ENCODE assay signal across 8 mouse cellular contexts in genomic region chr5:150839688-150840541, GRCm38 (mm10).
DNase-seq lines count a peak whose midpoint lies in the region; ATAC-seq lines count a peak whose summit lies in the region.

No protein-coding gene starts in this region.

- H3K4me1 ChIP-seq in intestine, embryonic 14.5 days (replicated peaks; ENCODE audit: control insufficient read depth, insufficient read depth, low read length) = peaks cover 12% of the 10 kb centered on the region
- H3K4me1 ChIP-seq in liver, embryonic 15.5 days (replicated peaks) = peaks cover 6% of the 10 kb centered on the region; the same call in 1 of the 2 replicates
- H3K4me1 ChIP-seq in neural tube, embryonic 12.5 days = peaks cover 10% of the 10 kb centered on the region; the same call in 1 of the 2 replicates

- no peaks in the 10 kb centered on the region for H3K27me3 ChIP-seq in intestine, embryonic 14.5 days (replicated peaks; ENCODE audit: control insufficient read depth, insufficient read depth, low read length)
- no peaks in the 10 kb centered on the region for H3K27me3 ChIP-seq in liver, embryonic 15.5 days
- no peaks in the 10 kb centered on the region for H3K27me3 ChIP-seq in neural tube, embryonic 12.5 days (replicated peaks)

- 36% methylated on average over 11 of the region's 11 CpGs for WGBS in intestine, embryonic 14.5 days
- 22% methylated on average over 11 of the region's 11 CpGs for WGBS in liver, embryonic 15.5 days (ENCODE audit: insufficient replicate concordance)
- 50% methylated on average over 11 of the region's 11 CpGs for WGBS in neural tube, embryonic 12.5 days

- H3K9ac ChIP-seq in intestine, embryonic 14.5 days (ENCODE audit: low read length) = no peak overlapping the region
- H3K9ac ChIP-seq in liver, embryonic 15.5 days = no peak overlapping the region
- H3K9ac ChIP-seq in neural tube, embryonic 12.5 days = no peak overlapping the region

- H3K9me3 ChIP-seq in intestine, embryonic 14.5 days (ENCODE audit: control insufficient read depth, low read length) = no peaks in the 10 kb centered on the region
- H3K9me3 ChIP-seq in liver, embryonic 15.5 days (replicated peaks) = no peaks in the 10 kb centered on the region
- peaks cover 6% of the 10 kb centered on the region; the same call in 1 of the 2 replicates for H3K9me3 ChIP-seq in neural tube, embryonic 12.5 days

- H3K4me3 ChIP-seq in intestine, embryonic 14.5 days (ENCODE audit: low read depth, low read length) = no peak overlapping the region
- no peak overlapping the region for H3K4me3 ChIP-seq in liver, embryonic 15.5 days (replicated peaks)
- H3K4me3 ChIP-seq in neural tube, embryonic 12.5 days = no peak overlapping the region

- no peaks in the 10 kb centered on the region for H3K36me3 ChIP-seq in intestine, embryonic 14.5 days (ENCODE audit: control insufficient read depth, insufficient read depth, low read length)
- no peaks in the 10 kb centered on the region for H3K36me3 ChIP-seq in liver, embryonic 15.5 days (replicated peaks)
- no peaks in the 10 kb centered on the region for H3K36me3 ChIP-seq in neural tube, embryonic 12.5 days

- peak; percentile 12 for DNase-seq in urinary bladder, postnatal 14 days (ENCODE audit: low spot score)
- DNase-seq in urinary bladder, adult 2 months (ENCODE audit: low spot score) = no peak
- DNase-seq in intestine, embryonic 14.5 days (ENCODE audit: low spot score) = peak; percentile 56
- DNase-seq in testis, postnatal 14 days (ENCODE audit: low spot score) = no peak

- H3K27ac ChIP-seq in intestine, embryonic 14.5 days (ENCODE audit: low read depth) = peak overlapping the region; percentile 55
- no peak overlapping the region for H3K27ac ChIP-seq in liver, embryonic 15.5 days (replicated peaks)
- no peak overlapping the region for H3K27ac ChIP-seq in neural tube, embryonic 12.5 days

- peak; percentile 84 for ATAC-seq in granulocyte monocyte progenitor cell, adult 5-6 weeks (replicated peaks; ENCODE audit: poor library complexity, severe bottlenecking)
- peak; percentile 87 for ATAC-seq in intestine, embryonic 14.5 days (replicated peaks; ENCODE audit: low FRiP score, low TSS enrichment, low read depth)
- peak; percentile 78 for ATAC-seq in liver, embryonic 15.5 days (ENCODE audit: insufficient read depth)
- peak; percentile 93 for ATAC-seq in neural tube, embryonic 12.5 days (ENCODE audit: low FRiP score, low read depth)
- ATAC-seq in activated CD4-positive, CD25-positive, alpha-beta regulatory T cell, adult 4 months = no peak

- H3K4me2 ChIP-seq in intestine, embryonic 14.5 days (ENCODE audit: low read length) = peak overlapping the region; percentile 13; the same call in 1 of the 2 replicates
- peak overlapping the region; percentile 35; the same call in 1 of the 2 replicates for H3K4me2 ChIP-seq in liver, embryonic 15.5 days
- H3K4me2 ChIP-seq in neural tube, embryonic 12.5 days (replicated peaks) = peak overlapping the region; percentile 20; the same call in 1 of the 2 replicates

Comparison
In these comparisons a context has a peak if more than half of its experiments do, and no peak if none do; other contexts are left out.
1. DNase-seq: peak in urinary bladder, postnatal 14 days (single experiment) and intestine, embryonic 14.5 days (single experiment); none in urinary bladder, adult 2 months (single experiment) and testis, postnatal 14 days (single experiment).
2. Peak in every context shown above with its lines, with median percentiles within 50 percentile points of each other: H3K4me2 ChIP-seq.